Mouse (Mus musculus): ENCODE data around the gene C3. TPM values are rescaled to one million over a fixed set of nuclear protein-coding genes. Genes with fewer than 3 reads are reported as not detected.

The C3 gene
- polyA plus RNA-seq, 1 experiment = 16.6 TPM

GRCm38 (mm10) chr17:57243650-57244370, 15.9 kb upstream of the C3 start:
- TF ChIP-seq GATA1 (IDR thresholded peaks at IDR 0.05; ENCODE audit: borderline replicate concordance, low read length) (no peak), FLI1 (IDR thresholded peaks at IDR 0.05; ENCODE audit: low read length) (no peak)
- H3K36me3 ChIP-seq (replicated peaks; ENCODE audit: low read length) = peaks cover 48% of the 10 kb centered on the region
- peaks cover 41% of the 10 kb centered on the region for H3K4me1 ChIP-seq
- no peak overlapping the region for H3K4me3 ChIP-seq (replicated peaks)
- peaks cover 5% of the 10 kb centered on the region; the same call in 1 of the 2 replicates for H3K9me3 ChIP-seq
- H3K27me3 ChIP-seq (replicated peaks) = no peaks in the 10 kb centered on the region

- peaks cover 58% of the 10 kb centered on the region for H3K36me3 ChIP-seq (replicated peaks; ENCODE audit: low read length)
- TF ChIP-seq GATA1 (IDR thresholded peaks at IDR 0.05; ENCODE audit: borderline replicate concordance, low read length) (no peak), FLI1 (IDR thresholded peaks at IDR 0.05; ENCODE audit: low read length) (no peak)
- H3K4me1 ChIP-seq = peaks cover 13% of the 10 kb centered on the region; the same call in 1 of the 2 replicates
These were observed 9.2 kb upstream of the C3 start for GRCm38 (mm10) chr17:57237181-57237580.

GRCm38 (mm10) chr17:57235803-57236202, 7.9 kb upstream of the C3 start:
- Histone ChIP-seq H3K27me3 (replicated peaks) (peaks cover 6% of the 10 kb centered on the region), H3K9me3 (no peaks in the 10 kb centered on the region), H3K4me1 (peaks cover 24% of the 10 kb centered on the region; the same call in 1 of the 2 replicates), H3K4me3 (replicated peaks) (no peak overlapping the region), H3K36me3 (replicated peaks; ENCODE audit: low read length) (peaks cover 49% of the 10 kb centered on the region)
- TF ChIP-seq GATA1 (IDR thresholded peaks at IDR 0.05; ENCODE audit: borderline replicate concordance, low read length) (no peak), FLI1 (IDR thresholded peaks at IDR 0.05; ENCODE audit: low read length) (no peak)

More at GRCm38 (mm10) chr17:57237181-57237580, 9.2 kb upstream of the C3 start:
- peaks cover 6% of the 10 kb centered on the region for H3K27me3 ChIP-seq (replicated peaks)
- H3K9me3 ChIP-seq = peaks cover 5% of the 10 kb centered on the region; the same call in 1 of the 2 replicates
- H3K4me3 ChIP-seq (replicated peaks) = no peak overlapping the region

- Histone ChIP-seq H3K9me3 (no peaks in the 10 kb centered on the region), H3K4me1 (peaks cover 34% of the 10 kb centered on the region), H3K4me3 (replicated peaks) (no peak overlapping the region), H3K27me3 (replicated peaks) (peaks cover 14% of the 10 kb centered on the region), H3K36me3 (replicated peaks; ENCODE audit: low read length) (peaks cover 49% of the 10 kb centered on the region)
- no peak for TF ChIP-seq FLI1 (IDR thresholded peaks at IDR 0.05; ENCODE audit: low read length)
- no peak for TF ChIP-seq GATA1 (IDR thresholded peaks at IDR 0.05; ENCODE audit: borderline replicate concordance, low read length)
These were observed 6.5 kb upstream of the C3 start for GRCm38 (mm10) chr17:57234254-57234928.

GRCm38 (mm10) chr17:57233038-57233437, 5.1 kb upstream of the C3 start:
- no peak for TF ChIP-seq FLI1 (IDR thresholded peaks at IDR 0.05; ENCODE audit: low read length)
- no peak for TF ChIP-seq GATA1 (IDR thresholded peaks at IDR 0.05; ENCODE audit: borderline replicate concordance, low read length)
- H3K36me3 ChIP-seq (replicated peaks; ENCODE audit: low read length) = peaks cover 44% of the 10 kb centered on the region
- H3K4me3 ChIP-seq (replicated peaks) = no peak overlapping the region
- peaks cover 48% of the 10 kb centered on the region for H3K4me1 ChIP-seq
- peaks cover 16% of the 10 kb centered on the region for H3K27me3 ChIP-seq (replicated peaks)
- H3K9me3 ChIP-seq = no peaks in the 10 kb centered on the region

GRCm38 (mm10) chr17:57232200-57232599, 4.3 kb upstream of the C3 start:
- Histone ChIP-seq H3K36me3 (replicated peaks; ENCODE audit: low read length) (peaks cover 35% of the 10 kb centered on the region), H3K4me1 (peaks cover 50% of the 10 kb centered on the region), H3K9me3 (no peaks in the 10 kb centered on the region), H3K27me3 (replicated peaks) (peaks cover 23% of the 10 kb centered on the region), H3K4me3 (replicated peaks) (peak overlapping the region; percentile 28)
- TF ChIP-seq FLI1 (IDR thresholded peaks at IDR 0.05; ENCODE audit: low read length) (no peak), GATA1 (IDR thresholded peaks at IDR 0.05; ENCODE audit: borderline replicate concordance, low read length) (no peak)

GRCm38 (mm10) chr17:57231321-57231771, 3.4 kb upstream of the C3 start:
- H3K27me3 ChIP-seq (replicated peaks) = peaks cover 31% of the 10 kb centered on the region
- H3K9me3 ChIP-seq = no peaks in the 10 kb centered on the region
- peaks cover 27% of the 10 kb centered on the region for H3K36me3 ChIP-seq (replicated peaks; ENCODE audit: low read length)
- TF ChIP-seq FLI1 (IDR thresholded peaks at IDR 0.05; ENCODE audit: low read length) (no peak), GATA1 (IDR thresholded peaks at IDR 0.05; ENCODE audit: borderline replicate concordance, low read length) (no peak)
- H3K4me3 ChIP-seq (replicated peaks) = no peak overlapping the region
- peaks cover 56% of the 10 kb centered on the region for H3K4me1 ChIP-seq

- no peaks in the 10 kb centered on the region for H3K9me3 ChIP-seq
- H3K4me3 ChIP-seq (replicated peaks) = no peak overlapping the region
- H3K36me3 ChIP-seq (replicated peaks; ENCODE audit: low read length) = peaks cover 21% of the 10 kb centered on the region
- TF ChIP-seq FLI1 (IDR thresholded peaks at IDR 0.05; ENCODE audit: low read length) (no peak), GATA1 (IDR thresholded peaks at IDR 0.05; ENCODE audit: borderline replicate concordance, low read length) (no peak)
- peaks cover 37% of the 10 kb centered on the region for H3K27me3 ChIP-seq (replicated peaks)
- H3K4me1 ChIP-seq = peaks cover 59% of the 10 kb centered on the region
These were observed 2.8 kb upstream of the C3 start for GRCm38 (mm10) chr17:57230728-57231125.

- Histone ChIP-seq H3K36me3 (replicated peaks; ENCODE audit: low read length) (peaks cover 14% of the 10 kb centered on the region), H3K9me3 (no peaks in the 10 kb centered on the region), H3K4me3 (replicated peaks) (no peak overlapping the region), H3K27me3 (replicated peaks) (peaks cover 43% of the 10 kb centered on the region), H3K4me1 (peaks cover 62% of the 10 kb centered on the region)
- TF ChIP-seq FLI1 (IDR thresholded peaks at IDR 0.05; ENCODE audit: low read length) = no peak
- no peak for TF ChIP-seq GATA1 (IDR thresholded peaks at IDR 0.05; ENCODE audit: borderline replicate concordance, low read length)
These were observed 2.2 kb upstream of the C3 start for GRCm38 (mm10) chr17:57229851-57230727.

Measured in megakaryocyte, embryonic 14.5 days (primary cell).